Mouse (Mus musculus) hindbrain, embryonic 15.5 days (tissue): ENCODE results near the gene Crybb2. TPM values are rescaled to one million over a fixed set of nuclear protein-coding genes. Genes with fewer than 3 reads are reported as not detected.
A peak's percentile ranks its signal among the peaks of the same experiment; 100 is the strongest.

Experiments used
- ATAC-seq: fragments of 200-750 bp; cut with Nextera tagmentation; 2 replicates; pipeline ENCODE4 v1.8.0; 2017; ENCODE audit warnings: low read depth, moderate number of reproducible peaks, moderate TSS enrichment; ENCODE audit not compliant: low FRiP score
- H3K27ac ChIP-seq: fragments of 300-500 bp; sonication (generic); replicated peaks from 2 replicates; pipeline ENCODE4 v1.5.1; 2015; ENCODE audit warnings: mild to moderate bottlenecking, inconsistent platforms
- H3K27me3 ChIP-seq: fragments of 300-500 bp; sonication (generic); 2 replicates; pipeline ENCODE4 v1.6.1; 2015; ENCODE audit warnings: control low read depth, inconsistent platforms
- H3K36me3 ChIP-seq: fragments of 300-500 bp; sonication (generic); 2 replicates; pipeline ENCODE4 v1.6.1; 2015; ENCODE audit warnings: control low read depth, inconsistent platforms
- H3K4me1 ChIP-seq: fragments of 300-500 bp; sonication (generic); replicated peaks from 2 replicates; pipeline ENCODE4 v1.6.1; 2015; ENCODE audit warnings: control low read depth, inconsistent platforms
- H3K4me2 ChIP-seq: fragments of 300-500 bp; sonication (generic); 2 replicates; pipeline ENCODE4 v1.6.1; 2015; ENCODE audit warnings: moderate library complexity, mild to moderate bottlenecking, inconsistent platforms
- H3K4me3 ChIP-seq: fragments of 300-500 bp; sonication (generic); 2 replicates; pipeline ENCODE4 v1.5.1; 2015; ENCODE audit warnings: mild to moderate bottlenecking, inconsistent platforms
- H3K9ac ChIP-seq: fragments of 300-500 bp; sonication (generic); 2 replicates; pipeline ENCODE4 v1.6.1; 2015; ENCODE audit warnings: inconsistent platforms
- H3K9me3 ChIP-seq: fragments of 300-500 bp; sonication (generic); 2 replicates; pipeline ENCODE4 v1.6.1; 2016; ENCODE audit warnings: control low read depth, inconsistent platforms
- WGBS: fragments of 180-500 bp; shearing (Covaris S2); methylation state at CpG from one replicate; pipeline ENCODE4 v1.1.7; 2015; 5-methylcytosine and 5-hydroxymethylcytosine counted together
- polyA plus RNA-seq: library from polyadenylated mRNA; unstranded; fragments of >200 nt; fragmentation: Nextera tagmentation; extraction: Ambion mirVana; gene quantifications from 2 replicates; pipeline ENCODE4 v1.2.1, GENCODE M21; 2015

Gene Crybb2
- polyA plus RNA-seq, 1 experiment from 2014 or later: not detected

GRCm38 (mm10) chr5:113087465-113087864 is 17.5 kb upstream of the Crybb2 start:
- Histone ChIP-seq H3K4me3 (no peak overlapping the region), H3K36me3 (no peaks in the 10 kb centered on the region), H3K27me3 (no peaks in the 10 kb centered on the region), H3K27ac (no peak overlapping the region), H3K4me1 (peaks cover 19% of the 10 kb centered on the region), H3K4me2 (no peak overlapping the region), H3K9me3 (no peaks in the 10 kb centered on the region), H3K9ac (no peak overlapping the region)
- 80% methylated on average over 2 of the region's 2 CpGs for WGBS
- no peak for ATAC-seq

GRCm38 (mm10) chr5:113086990-113087389 is 17.1 kb upstream of the Crybb2 start:
- H3K27ac ChIP-seq: peak overlapping the region; percentile 63
- no peak for ATAC-seq
- no peak overlapping the region for H3K4me3 ChIP-seq
- no peaks in the 10 kb centered on the region for H3K27me3 ChIP-seq
- H3K4me2 ChIP-seq: no peak overlapping the region
- no peak overlapping the region for H3K9ac ChIP-seq
- no peaks in the 10 kb centered on the region for H3K9me3 ChIP-seq
- no peaks in the 10 kb centered on the region for H3K36me3 ChIP-seq
- peaks cover 19% of the 10 kb centered on the region for H3K4me1 ChIP-seq
- WGBS: 54% methylated on average over 4 of the region's 4 CpGs

- Histone ChIP-seq H3K9ac (no peak overlapping the region), H3K4me1 (peaks cover 19% of the 10 kb centered on the region), H3K27me3 (no peaks in the 10 kb centered on the region), H3K4me2 (no peak overlapping the region), H3K4me3 (no peak overlapping the region), H3K27ac (peak overlapping the region; percentile 63), H3K9me3 (no peaks in the 10 kb centered on the region), H3K36me3 (no peaks in the 10 kb centered on the region)
- 61% methylated on average over 12 of the region's 12 CpGs for WGBS
- no peak for ATAC-seq
Observed at GRCm38 (mm10) chr5:113086439-113086838, 16.5 kb upstream of the Crybb2 start.

GRCm38 (mm10) chr5:113085931-113086330 is 16.0 kb upstream of the Crybb2 start:
- H3K27ac ChIP-seq: peak overlapping the region; percentile 63
- no peaks in the 10 kb centered on the region for H3K27me3 ChIP-seq
- H3K4me1 ChIP-seq: peaks cover 19% of the 10 kb centered on the region
- no peak for ATAC-seq
- H3K4me3 ChIP-seq: no peak overlapping the region
- H3K4me2 ChIP-seq: no peak overlapping the region
- WGBS: 60% methylated on average over 2 of the region's 2 CpGs
- no peaks in the 10 kb centered on the region for H3K36me3 ChIP-seq
- no peaks in the 10 kb centered on the region for H3K9me3 ChIP-seq
- H3K9ac ChIP-seq: no peak overlapping the region

- no peaks in the 10 kb centered on the region for H3K9me3 ChIP-seq
- no peak overlapping the region for H3K27ac ChIP-seq
- no peak overlapping the region for H3K9ac ChIP-seq
- no peaks in the 10 kb centered on the region for H3K36me3 ChIP-seq
- no peak overlapping the region for H3K4me3 ChIP-seq
- H3K27me3 ChIP-seq: no peaks in the 10 kb centered on the region
- no peak overlapping the region for H3K4me2 ChIP-seq
- ATAC-seq: no peak
- WGBS: 79% methylated on average over 2 of the region's 2 CpGs
- peaks cover 23% of the 10 kb centered on the region for H3K4me1 ChIP-seq
Observed at GRCm38 (mm10) chr5:113084309-113084708, 14.4 kb upstream of the Crybb2 start.

GRCm38 (mm10) chr5:113082356-113083168 is 12.6 kb upstream of the Crybb2 start:
- ATAC-seq: no peak
- 68% methylated on average over 19 of the region's 19 CpGs for WGBS
- Histone ChIP-seq H3K9me3 (no peaks in the 10 kb centered on the region), H3K4me1 (peaks cover 23% of the 10 kb centered on the region), H3K27me3 (no peaks in the 10 kb centered on the region), H3K36me3 (no peaks in the 10 kb centered on the region), H3K4me3 (no peak overlapping the region), H3K27ac (no peak overlapping the region), H3K9ac (no peak overlapping the region), H3K4me2 (no peak overlapping the region)

GRCm38 (mm10) chr5:113081439-113081838 is 11.5 kb upstream of the Crybb2 start, which contains the start of gene Crybb3:
Crybb3 (minus strand) TSS chr5:113081584.
- H3K9ac ChIP-seq: no peak within 1 kb of the TSS

GRCm38 (mm10) chr5:113081020-113081419 is 11.1 kb upstream of the Crybb2 start:
- 92% methylated on average over 9 of the region's 9 CpGs for WGBS
- no peaks in the 10 kb centered on the region for H3K9me3 ChIP-seq
- H3K27me3 ChIP-seq: no peaks in the 10 kb centered on the region
- ATAC-seq: no peak; the same call in 1 of the 2 replicates
- no peak overlapping the region for H3K4me2 ChIP-seq
- H3K27ac ChIP-seq: no peak overlapping the region
- no peak overlapping the region for H3K9ac ChIP-seq
- no peaks in the 10 kb centered on the region for H3K36me3 ChIP-seq
- H3K4me1 ChIP-seq: peaks cover 9% of the 10 kb centered on the region
- H3K4me3 ChIP-seq: no peak overlapping the region

More at GRCm38 (mm10) chr5:113081439-113081838, 11.5 kb upstream of the Crybb2 start, which contains the start of gene Crybb3:
- Histone ChIP-seq H3K4me1 (peaks cover 14% of the 10 kb centered on the region), H3K36me3 (no peaks in the 10 kb centered on the region), H3K27me3 (no peaks in the 10 kb centered on the region), H3K9me3 (no peaks in the 10 kb centered on the region), H3K4me2 (no peak within 1 kb of the TSS), H3K27ac (no peak within 1 kb of the TSS), H3K4me3 (no peak within 1 kb of the TSS)
- no peak for ATAC-seq
- WGBS: 80% methylated on average over 8 of the region's 8 CpGs

GRCm38 (mm10) chr5:113079783-113080182 is 9.9 kb upstream of the Crybb2 start:
- peaks cover 4% of the 10 kb centered on the region for H3K4me1 ChIP-seq
- H3K9ac ChIP-seq: no peak overlapping the region
- H3K36me3 ChIP-seq: no peaks in the 10 kb centered on the region
- H3K4me2 ChIP-seq: peak overlapping the region; percentile 40
- no peaks in the 10 kb centered on the region for H3K9me3 ChIP-seq
- H3K27ac ChIP-seq: no peak overlapping the region
- ATAC-seq: no peak
- no peak overlapping the region for H3K4me3 ChIP-seq
- H3K27me3 ChIP-seq: no peaks in the 10 kb centered on the region
- 27% methylated on average over 21 of the region's 21 CpGs for WGBS

- no peak overlapping the region for H3K4me3 ChIP-seq
- H3K27me3 ChIP-seq: no peaks in the 10 kb centered on the region
- WGBS: 68% methylated on average over 5 of the region's 5 CpGs
- no peak overlapping the region for H3K4me2 ChIP-seq
- no peak for ATAC-seq
- H3K36me3 ChIP-seq: no peaks in the 10 kb centered on the region
- peaks cover 4% of the 10 kb centered on the region for H3K4me1 ChIP-seq
- no peaks in the 10 kb centered on the region for H3K9me3 ChIP-seq
- H3K9ac ChIP-seq: no peak overlapping the region
- H3K27ac ChIP-seq: no peak overlapping the region
Observed at GRCm38 (mm10) chr5:113078686-113079085, 8.8 kb upstream of the Crybb2 start.

- Histone ChIP-seq H3K4me1 (peaks cover 8% of the 10 kb centered on the region; the same call in 1 of the 2 replicates), H3K9me3 (no peaks in the 10 kb centered on the region), H3K4me2 (no peak overlapping the region), H3K4me3 (no peak overlapping the region), H3K27ac (no peak overlapping the region), H3K27me3 (0 out of 2 replicates have a peak, but pooled peaks cover 3% of the 10 kb centered on the region), H3K36me3 (no peaks in the 10 kb centered on the region), H3K9ac (no peak overlapping the region)
- ATAC-seq: peak; percentile 45; the same call in 1 of the 2 replicates
- 3% methylated on average over 16 of the region's 16 CpGs for WGBS
Observed at GRCm38 (mm10) chr5:113054308-113054707, 15.6 kb downstream of the Crybb2 start.

GRCm38 (mm10) chr5:113050581-113051185 is 19.2 kb downstream of the Crybb2 start:
- no peaks in the 10 kb centered on the region for H3K36me3 ChIP-seq
- ATAC-seq: no peak
- peaks cover 8% of the 10 kb centered on the region for H3K4me1 ChIP-seq
- H3K9me3 ChIP-seq: no peaks in the 10 kb centered on the region
- H3K4me2 ChIP-seq: no peak overlapping the region
- no peak overlapping the region for H3K4me3 ChIP-seq
- WGBS: 55% methylated on average over 7 of the region's 7 CpGs
- 0 out of 2 replicates have a peak overlapping the region, but pooled peaks have one; percentile 18 for H3K27ac ChIP-seq
- 0 out of 2 replicates have a peak, but pooled peaks cover 3% of the 10 kb centered on the region for H3K27me3 ChIP-seq
- no peak overlapping the region for H3K9ac ChIP-seq
